Mouse (Mus musculus) liver, postnatal 0 days (tissue): ENCODE data around the gene Plin2.
"Not testable (repeated sequence)": the region's sequence is repeated elsewhere in the genome, so short reads cannot be mapped to it uniquely, and the experiment has no call there.

Experiments
- CTCF ChIP-seq: sonication (generic); IDR thresholded peaks from 2 replicates; pipeline ENCODE4 v1.5.1; 2016; ENCODE audit warnings: antibody characterized with exemption, low read depth
- EP300 ChIP-seq: IDR thresholded peaks from 2 replicates; pipeline ENCODE4 v1.6.1; 2016; ENCODE audit warnings: antibody characterized with exemption, low read depth, mild to moderate bottlenecking

- not testable (repeated sequence) for TF ChIP-seq CTCF, EP300
Observed at GRCm38 (mm10) chr4:86674739-86675138, 4.9 kb upstream of the Plin2 start.
